Mouse (Mus musculus) hematopoietic stem cell, adult 5-6 weeks (primary cell): Measurements from ENCODE around the gene Lypla2. TPM values are rescaled to one million over a fixed set of nuclear protein-coding genes. Genes with fewer than 3 reads are reported as not detected.
"Not testable (repeated sequence)": the region's sequence is repeated elsewhere in the genome, so short reads cannot be mapped to it uniquely, and the experiment has no call there.

Source experiments
- ATAC-seq, 2 experiments: fragments of 125-278 bp in 1 of 2; replicated peaks in 1 of 2; 2 replicates each; pipeline ENCODE4 v1.8.0; 2016 to 2017; ENCODE audit warnings: inconsistent platforms in 2 of 2, mild to moderate bottlenecking in 2 of 2, moderate number of reproducible peaks in 2 of 2, low read depth in 1 of 2, moderate TSS enrichment in 1 of 2; ENCODE audit not compliant: low FRiP score in 2 of 2, poor library complexity in 2 of 2, severe bottlenecking in 2 of 2, insufficient read depth in 1 of 2, low TSS enrichment in 1 of 2
- total RNA-seq: library from RNA; stranded (forward); fragments of 172-1452, 232-1000 nt; gene quantifications from 2 replicates; pipeline ENCODE4 v1.2.3, GENCODE M21; 2017

Gene Lypla2
- total RNA-seq, 1 experiment from 2014 or later, result 10.8 TPM

- peak in 1 of 2 experiments; percentile 21; a peak in 1 of 4 replicates for ATAC-seq
Measured at GRCm38 (mm10) chr4:135981524-135982063, 9.2 kb upstream of the Lypla2 start.

GRCm38 (mm10) chr4:135980223-135980622, 7.8 kb upstream of the Lypla2 start:
- ATAC-seq, result not testable (repeated sequence)

GRCm38 (mm10) chr4:135976146-135976545, 3.7 kb upstream of the Lypla2 start:
- no peak for ATAC-seq

- no peak for ATAC-seq
Measured at GRCm38 (mm10) chr4:135972911-135973811, 735 bp upstream of the Lypla2 start.

GRCm38 (mm10) chr4:135971805-135972555, 446 bp downstream of the Lypla2 start:
- peak in 1 of 2 experiments; percentile 52; a peak in 2 of 4 replicates for ATAC-seq

- no peak for ATAC-seq
Measured at GRCm38 (mm10) chr4:135970585-135970984, 1.8 kb downstream of the Lypla2 start.

GRCm38 (mm10) chr4:135969070-135969750, 3.2 kb downstream of the Lypla2 start:
- ATAC-seq, result no peak

- ATAC-seq, result no peak
Measured at GRCm38 (mm10) chr4:135968271-135968869, 4.1 kb downstream of the Lypla2 start.

GRCm38 (mm10) chr4:135967086-135967760, 5.2 kb downstream of the Lypla2 start:
- ATAC-seq, result no peak

GRCm38 (mm10) chr4:135966283-135966682, 6.1 kb downstream of the Lypla2 start:
- no peak for ATAC-seq

- no peak for ATAC-seq
Measured at GRCm38 (mm10) chr4:135965113-135965512, 7.3 kb downstream of the Lypla2 start.

GRCm38 (mm10) chr4:135964426-135964825, 8.0 kb downstream of the Lypla2 start:
- ATAC-seq, result peak; percentile 23 to 25; a peak in 2 of 4 replicates

GRCm38 (mm10) chr4:135963457-135964193, 8.8 kb downstream of the Lypla2 start, which contains the start of gene Gale:
TSS of gene Gale (plus strand) at chr4:135963727.
- peak; percentile 77 to 88 for ATAC-seq

GRCm38 (mm10) chr4:135962946-135963345, 9.5 kb downstream of the Lypla2 start:
- ATAC-seq, result no peak

- no peak for ATAC-seq
Measured at GRCm38 (mm10) chr4:135962198-135962597, 10.2 kb downstream of the Lypla2 start.

- no peak for ATAC-seq
Measured at GRCm38 (mm10) chr4:135961709-135962108, 10.7 kb downstream of the Lypla2 start.
